Mouse (Mus musculus) myocyte (in vitro differentiated cells): ENCODE data around the gene Zfp384. TPM values are rescaled to one million over a fixed set of nuclear protein-coding genes. Genes with fewer than 3 reads are reported as not detected.
"Not testable (repeated sequence)": the region's sequence is repeated elsewhere in the genome, so short reads cannot be mapped to it uniquely, and the experiment has no call there.

Experiments
- H3K27me3 ChIP-seq: one replicate; pipeline ENCODE4 v1.6.1; 2011; ENCODE audit not compliant: control insufficient read depth, insufficient read depth, insufficient read length
- H3K36me3 ChIP-seq: one replicate; pipeline ENCODE4 v1.6.1; 2011; ENCODE audit not compliant: control insufficient read depth, insufficient read depth
- H3K4me2 ChIP-seq: one replicate; pipeline ENCODE4 v1.6.1; 2011; ENCODE audit warnings: low read depth, control low read depth
- H3K4me3 ChIP-seq: one replicate; pipeline ENCODE4 v1.5.1; 2011; ENCODE audit warnings: mild to moderate bottlenecking, control low read depth, moderate library complexity
- H3K79me2 ChIP-seq: one replicate; pipeline ENCODE4 v1.6.1; 2011; ENCODE audit not compliant: control insufficient read depth, insufficient read depth
- H3ac ChIP-seq: one replicate; pipeline ENCODE4 v1.6.1; 2011; ENCODE audit not compliant: control insufficient read depth, insufficient read length
- CEBPB ChIP-seq: IDR thresholded peaks from 2 replicates; pipeline ENCODE4 v1.6.1; 2011; ENCODE audit warnings: mild to moderate bottlenecking, moderate library complexity; ENCODE audit not compliant: poor library complexity, insufficient read depth, severe bottlenecking
- E2F4 ChIP-seq: IDR thresholded peaks from one replicate; pipeline ENCODE4 v1.6.1; 2011; ENCODE audit warnings: mild to moderate bottlenecking, control low read depth, moderate library complexity; ENCODE audit not compliant: insufficient read depth
- MAX ChIP-seq: IDR thresholded peaks from one replicate; pipeline ENCODE4 v1.6.1; 2011; ENCODE audit warnings: low read depth, mild to moderate bottlenecking, control low read depth
- MYOD1 ChIP-seq, 3 experiments: IDR thresholded peaks; one replicate each; pipeline ENCODE4 v1.6.1; 2011; ENCODE audit warnings: control low read depth in 2 of 3, low read depth in 2 of 3, mild to moderate bottlenecking in 2 of 3, moderate library complexity in 1 of 3; ENCODE audit not compliant: insufficient read length in 2 of 3, control insufficient read depth in 1 of 3
- MYOG ChIP-seq, 3 experiments: IDR thresholded peaks; one replicate each; pipeline ENCODE4 v1.6.1; 2011; ENCODE audit warnings: control low read depth in 2 of 3, low read depth in 2 of 3, mild to moderate bottlenecking in 2 of 3; ENCODE audit not compliant: insufficient read length in 2 of 3, control insufficient read depth in 1 of 3, insufficient read depth in 1 of 3
- POLR2A ChIP-seq: IDR thresholded peaks from one replicate; pipeline ENCODE4 v1.6.1; 2011; ENCODE audit warnings: low read depth, mild to moderate bottlenecking, control low read depth, moderate library complexity; ENCODE audit not compliant: insufficient read length
- POLR2AphosphoS2 ChIP-seq: IDR thresholded peaks from one replicate; pipeline ENCODE4 v1.6.1; 2011; ENCODE audit warnings: low read depth, control low read depth; ENCODE audit not compliant: insufficient read length
- REST ChIP-seq: IDR thresholded peaks from one replicate; pipeline ENCODE4 v1.6.1; 2011; ENCODE audit warnings: mild to moderate bottlenecking, control low read depth, moderate library complexity; ENCODE audit not compliant: insufficient read depth, insufficient read length
- SRF ChIP-seq: IDR thresholded peaks from one replicate; pipeline ENCODE4 v1.6.1; 2011; ENCODE audit warnings: low read depth; ENCODE audit not compliant: control insufficient read depth, insufficient read length
- TCF12 ChIP-seq: IDR thresholded peaks from one replicate; pipeline ENCODE4 v1.6.1; 2011; ENCODE audit warnings: mild to moderate bottlenecking, control low read depth; ENCODE audit not compliant: poor library complexity, insufficient read depth, severe bottlenecking
- TCF3 ChIP-seq: IDR thresholded peaks from one replicate; pipeline ENCODE4 v1.6.1; 2011; ENCODE audit warnings: low read depth, control low read depth; ENCODE audit not compliant: insufficient read length
- USF1 ChIP-seq: IDR thresholded peaks from one replicate; pipeline ENCODE4 v1.6.1; 2011; ENCODE audit warnings: low read depth, mild to moderate bottlenecking, control low read depth, moderate library complexity
- polyA plus RNA-seq: library from polyadenylated mRNA; unstranded; fragments of >200 nt; fragmentation: generic; extraction: Trizol; gene quantifications from one replicate; pipeline ENCODE4 v1.2.1, GENCODE M21; 2012; ENCODE audit warnings: missing spikeins

Gene Zfp384
- polyA plus RNA-seq, 1 experiment = 20.8 TPM

GRCm38 (mm10) chr6:125008586-125009128, 288 bp upstream of the Zfp384 start:
- H3K36me3 ChIP-seq = peaks cover 13% of the 10 kb centered on the region
- TF ChIP-seq TCF12 = no peak
- TF ChIP-seq SRF = peak; percentile 75
- TF ChIP-seq POLR2AphosphoS2 = peak; percentile 96
- no peak for TF ChIP-seq TCF3
- TF ChIP-seq MAX = no peak
- peak; percentile 65 for TF ChIP-seq POLR2A
- H3K4me2 ChIP-seq = peak overlapping the region; percentile 83
- H3K27me3 ChIP-seq = no peaks in the 10 kb centered on the region
- H3K4me3 ChIP-seq = peak overlapping the region; percentile 60
- peak overlapping the region; percentile 94 for H3ac ChIP-seq
- H3K79me2 ChIP-seq = peaks cover 42% of the 10 kb centered on the region

DNA sequence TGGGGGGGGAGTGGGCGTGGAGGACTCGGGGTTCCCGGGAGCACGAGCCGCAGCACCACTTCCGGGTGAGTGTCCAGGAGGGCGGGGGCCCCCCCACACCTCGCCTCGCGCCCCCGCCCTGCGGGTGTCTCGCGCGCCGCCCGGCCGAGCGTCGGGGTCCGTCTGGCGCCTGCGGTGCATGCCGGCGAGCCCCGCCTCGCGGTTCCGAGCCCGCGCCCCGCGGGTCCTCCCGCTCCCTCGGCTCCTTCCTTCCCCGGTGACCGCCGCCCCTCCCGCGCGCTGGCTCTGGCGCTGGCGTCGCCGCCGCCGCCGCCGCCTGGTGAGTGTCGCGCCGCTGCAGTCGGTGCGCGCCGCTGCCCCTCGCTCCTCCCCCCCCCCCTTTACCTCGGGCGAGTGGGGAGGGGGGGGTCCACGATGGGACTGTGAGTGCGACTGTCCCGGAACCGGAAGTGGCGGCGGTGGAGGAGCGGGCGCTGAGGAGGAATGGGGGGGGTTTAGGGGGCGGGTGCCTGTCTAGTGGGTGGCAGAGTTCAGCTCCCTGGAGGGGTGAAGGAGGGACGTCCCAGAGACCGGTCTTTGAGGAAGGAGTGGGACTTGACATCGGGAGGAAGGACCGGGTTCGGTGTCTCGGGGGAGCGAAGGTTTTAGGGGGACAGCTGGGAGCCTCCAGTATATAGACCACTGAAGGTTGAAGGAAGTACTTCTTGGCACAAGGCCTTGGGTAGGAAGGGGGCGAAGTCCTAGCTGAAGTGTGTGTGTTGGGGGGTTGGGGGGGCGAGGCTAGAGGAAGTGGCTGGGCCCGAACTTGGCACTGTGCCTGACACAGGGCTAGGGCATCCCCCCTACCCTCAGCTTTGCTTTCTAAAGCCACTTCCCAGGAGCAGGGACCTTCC, 482 bp downstream of the Zfp384 start:
- Histone ChIP-seq H3K36me3 (peaks cover 13% of the 10 kb centered on the region), H3K4me2 (peak overlapping the region; percentile 97), H3ac (peak overlapping the region; percentile 94), H3K4me3 (peak overlapping the region; percentile 60), H3K27me3 (no peaks in the 10 kb centered on the region), H3K79me2 (peaks cover 47% of the 10 kb centered on the region)
- TF ChIP-seq MYOG (IDR thresholded peaks at IDR 0.05; ENCODE audit: control insufficient read depth in 1 of 3, insufficient read depth in 1 of 3, insufficient read length in 2 of 3, low read depth in 2 of 3) (peak in 1 of 3 experiments; percentile 2), POLR2A (peak; percentile 48), SRF (no peak)

- no peaks in the 10 kb centered on the region for H3K36me3 ChIP-seq
- peaks cover 46% of the 10 kb centered on the region for H3K79me2 ChIP-seq
- TF ChIP-seq REST = no peak
- no peak for TF ChIP-seq SRF
- no peak for TF ChIP-seq CEBPB
- TF ChIP-seq MYOG (IDR thresholded peaks at IDR 0.05; ENCODE audit: control insufficient read depth in 1 of 3, insufficient read depth in 1 of 3, insufficient read length in 2 of 3, low read depth in 2 of 3) = no peak
- no peak for TF ChIP-seq TCF3
- TF ChIP-seq MYOD1 (IDR thresholded peaks at IDR 0.05; ENCODE audit: control insufficient read depth in 1 of 3, insufficient read length in 2 of 3, low read depth in 2 of 3) = no peak
- no peak for TF ChIP-seq USF1
- TF ChIP-seq MAX = no peak
- no peak for TF ChIP-seq TCF12
- no peak for TF ChIP-seq E2F4
- TF ChIP-seq POLR2AphosphoS2 = no peak
- TF ChIP-seq POLR2A = no peak
- no peak overlapping the region for H3K4me2 ChIP-seq
- H3K27me3 ChIP-seq = no peaks in the 10 kb centered on the region
- H3K4me3 ChIP-seq = no peak overlapping the region
- no peak overlapping the region for H3ac ChIP-seq
These were observed 8.7 kb downstream of the Zfp384 start for GRCm38 (mm10) chr6:125017682-125018081.

GRCm38 (mm10) chr6:125030532-125030931, 21.6 kb downstream of the Zfp384 start:
- not testable (repeated sequence) for H3K27me3 ChIP-seq, H3K4me3 ChIP-seq, H3K4me2 ChIP-seq, H3K79me2 ChIP-seq, H3ac ChIP-seq
- H3K36me3 ChIP-seq = peaks cover 39% of the 10 kb centered on the region

DNA sequence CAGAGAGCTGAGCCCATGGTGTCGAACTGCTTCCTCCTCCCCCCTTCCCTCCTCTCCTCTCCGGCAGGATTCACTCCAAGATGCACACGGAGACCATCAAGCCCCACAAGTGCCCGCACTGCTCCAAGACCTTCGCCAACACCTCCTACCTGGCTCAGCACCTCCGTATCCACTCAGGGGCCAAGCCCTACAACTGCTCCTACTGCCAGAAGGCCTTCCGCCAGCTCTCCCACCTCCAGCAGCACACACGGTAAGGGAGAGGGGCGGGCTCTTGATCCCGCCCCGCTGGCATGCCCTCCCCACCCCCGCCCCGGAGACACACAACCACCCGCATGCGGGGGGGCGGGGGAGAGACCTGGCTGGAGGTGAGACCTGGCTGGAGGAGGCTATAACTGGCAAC, 22.7 kb downstream of the Zfp384 start:
- no peak overlapping the region for H3K4me3 ChIP-seq
- no peaks in the 10 kb centered on the region for H3K79me2 ChIP-seq
- peaks cover 40% of the 10 kb centered on the region for H3K36me3 ChIP-seq
- H3K4me2 ChIP-seq = no peak overlapping the region
- no peak for TF ChIP-seq MAX
- no peak for TF ChIP-seq E2F4
- TF ChIP-seq MYOG (IDR thresholded peaks at IDR 0.05; ENCODE audit: control insufficient read depth in 1 of 3, insufficient read depth in 1 of 3, insufficient read length in 2 of 3, low read depth in 2 of 3) = no peak
- TF ChIP-seq TCF12 = no peak
- no peak for TF ChIP-seq SRF
- TF ChIP-seq POLR2A = no peak
- TF ChIP-seq REST = no peak
- TF ChIP-seq MYOD1 (IDR thresholded peaks at IDR 0.05; ENCODE audit: control insufficient read depth in 1 of 3, insufficient read length in 2 of 3, low read depth in 2 of 3) = no peak
- H3K27me3 ChIP-seq = no peaks in the 10 kb centered on the region
- H3ac ChIP-seq = no peak overlapping the region
